Mouse (Mus musculus) midbrain, embryonic 15.5 days (tissue): ENCODE data around the gene Rag1. TPM values are rescaled to one million over a fixed set of nuclear protein-coding genes. Genes with fewer than 3 reads are reported as not detected.

Experiments
- ATAC-seq: fragments of 200-750 bp; cut with Nextera tagmentation; replicated peaks from 2 replicates; pipeline ENCODE4 v1.8.0; 2017; ENCODE audit warnings: moderate TSS enrichment
- H3K27ac ChIP-seq: fragments of 300-500 bp; sonication (generic); 2 replicates; pipeline ENCODE4 v1.5.1; 2015; ENCODE audit warnings: mild to moderate bottlenecking, inconsistent platforms
- H3K27me3 ChIP-seq: fragments of 300-500 bp; sonication (generic); replicated peaks from 2 replicates; pipeline ENCODE4 v1.6.1; 2015; ENCODE audit warnings: inconsistent platforms
- H3K36me3 ChIP-seq: fragments of 300-500 bp; sonication (generic); replicated peaks from 2 replicates; pipeline ENCODE4 v1.6.1; 2015; ENCODE audit warnings: inconsistent platforms
- H3K4me1 ChIP-seq: fragments of 300-500 bp; sonication (generic); 2 replicates; pipeline ENCODE4 v1.6.1; 2015; ENCODE audit warnings: inconsistent platforms
- H3K4me2 ChIP-seq: fragments of 300-500 bp; sonication (generic); 2 replicates; pipeline ENCODE4 v1.6.1; 2015; ENCODE audit warnings: inconsistent platforms, mild to moderate bottlenecking, moderate library complexity
- H3K4me3 ChIP-seq: fragments of 300-500 bp; sonication (generic); 2 replicates; pipeline ENCODE4 v1.5.1; 2015; ENCODE audit warnings: mild to moderate bottlenecking, inconsistent platforms
- H3K9ac ChIP-seq: fragments of 300-500 bp; sonication (generic); 2 replicates; pipeline ENCODE4 v1.6.1; 2015; ENCODE audit warnings: mild to moderate bottlenecking, inconsistent platforms
- H3K9me3 ChIP-seq: fragments of 300-500 bp; sonication (generic); 2 replicates; pipeline ENCODE4 v1.6.1; 2016; ENCODE audit warnings: inconsistent platforms
- WGBS: fragments of 180-500 bp; shearing (Covaris S2); methylation state at CpG from one replicate; pipeline ENCODE4 v1.1.7; 2015; ENCODE audit warnings: mixed read lengths; 5-methylcytosine and 5-hydroxymethylcytosine counted together
- polyA plus RNA-seq: library from polyadenylated mRNA; unstranded; fragments of >200 nt; fragmentation: Nextera tagmentation; extraction: Ambion mirVana; gene quantifications from 2 replicates; pipeline ENCODE4 v1.2.1, GENCODE M21; 2015

The Rag1 gene
- 0.10 and 0.15 TPM in 2 replicates for polyA plus RNA-seq

DNA sequence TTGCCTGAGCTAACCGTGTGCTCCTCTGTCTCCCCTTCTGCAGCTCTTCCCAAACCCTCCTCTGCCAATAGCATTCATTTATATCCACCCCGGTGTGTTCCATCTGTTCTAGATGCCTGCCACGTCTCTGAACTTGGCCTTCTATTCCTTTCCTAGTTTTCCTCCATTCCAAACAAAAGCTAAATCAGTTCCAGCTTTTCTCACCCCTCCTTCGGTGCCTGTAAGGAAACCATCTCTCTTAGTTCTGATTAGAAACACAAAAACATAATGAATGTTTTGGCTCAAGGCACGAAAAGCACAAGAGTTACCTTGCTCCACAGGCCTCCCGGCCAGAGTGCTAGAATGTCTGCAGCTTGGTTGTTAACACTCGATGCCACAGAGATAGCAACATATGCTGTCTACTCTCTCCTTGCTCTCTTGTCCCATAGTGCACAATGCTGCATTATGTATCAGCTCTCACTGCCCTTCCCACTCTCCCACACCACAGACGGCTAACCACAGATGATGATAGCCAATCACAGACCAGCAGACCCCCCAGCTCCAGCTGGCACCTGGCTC lies at the start of gene Rag1, which contains the start of gene B230118H07Rik:
Rag1 (minus strand) TSS at position 388 of the 558 bp plus-strand sequence.
B230118H07Rik (minus strand) TSS at position 419 of the 558 bp plus-strand sequence.
- H3K4me1 ChIP-seq = peaks cover 7% of the 10 kb centered on the region; the same call in 1 of the 2 replicates
- WGBS = 40% methylated on average over 8 of the region's 8 CpGs
- no peak within 1 kb of the TSS for H3K9ac ChIP-seq
- H3K36me3 ChIP-seq = no peaks in the 10 kb centered on the region
- no peak within 1 kb of the TSS for H3K4me3 ChIP-seq
- no peak within 1 kb of the TSS for H3K4me2 ChIP-seq
- H3K27ac ChIP-seq = no peak within 1 kb of the TSS
- H3K27me3 ChIP-seq = no peaks in the 10 kb centered on the region
- no peaks in the 10 kb centered on the region for H3K9me3 ChIP-seq
- no peak for ATAC-seq

DNA sequence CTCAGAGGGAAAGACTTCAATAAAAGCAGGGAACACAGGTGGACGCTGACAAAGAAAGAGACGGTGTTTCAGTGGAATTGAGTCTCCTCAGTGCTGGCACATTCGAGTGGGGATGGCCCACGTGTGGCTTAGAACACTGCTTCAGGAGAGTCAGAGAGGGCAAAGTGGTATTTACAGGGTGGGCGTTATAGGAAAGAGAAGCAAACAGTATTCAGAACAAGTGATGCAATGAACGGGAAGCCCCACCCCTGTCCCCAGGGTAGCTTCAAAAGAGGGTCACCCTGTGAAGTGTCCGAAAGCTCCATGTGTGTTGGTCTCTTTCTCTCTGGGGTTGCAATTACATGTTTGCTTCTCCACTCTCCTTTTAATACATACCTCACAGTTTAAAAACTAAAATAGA lies 46.3 kb upstream of the Rag1 start:
- no peak overlapping the region for H3K9ac ChIP-seq
- no peak for ATAC-seq
- H3K4me2 ChIP-seq = no peak overlapping the region
- H3K27me3 ChIP-seq = no peaks in the 10 kb centered on the region
- 87% methylated on average over 7 of the region's 7 CpGs for WGBS
- H3K4me1 ChIP-seq = no peaks in the 10 kb centered on the region
- H3K9me3 ChIP-seq = no peaks in the 10 kb centered on the region
- H3K4me3 ChIP-seq = no peak overlapping the region
- peaks cover 11% of the 10 kb centered on the region for H3K36me3 ChIP-seq
- H3K27ac ChIP-seq = no peak overlapping the region

DNA sequence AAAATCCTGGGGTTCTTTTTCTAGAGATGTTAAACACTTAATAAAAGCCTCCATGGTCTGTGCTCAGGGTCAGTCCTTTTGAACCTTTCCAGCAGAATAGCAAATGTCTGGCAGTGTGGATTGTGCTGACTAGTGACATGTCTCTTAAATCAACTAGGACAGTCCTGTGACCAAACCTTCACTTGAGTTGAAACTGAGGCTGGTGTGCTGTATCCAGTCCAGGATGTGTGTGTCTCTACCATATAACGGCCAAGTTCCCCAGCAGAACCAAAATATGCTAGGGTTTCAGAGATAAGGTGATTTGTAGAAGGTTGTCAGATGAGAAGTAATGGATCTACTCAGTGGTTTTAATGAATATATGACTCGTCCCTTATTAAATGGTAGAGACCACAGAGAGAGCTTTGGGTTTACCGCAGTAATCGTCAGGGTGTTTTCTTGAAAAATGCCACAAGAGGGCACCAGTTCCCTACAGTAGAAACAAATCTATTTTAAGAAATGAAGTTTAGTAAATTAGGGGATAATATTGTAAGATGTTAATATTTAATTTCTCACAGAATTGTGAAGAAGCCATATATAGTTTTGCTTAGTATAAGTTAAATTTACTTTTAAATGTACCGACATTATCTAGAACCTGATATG lies 44.4 kb upstream of the Rag1 start:
- H3K36me3 ChIP-seq = peaks cover 12% of the 10 kb centered on the region

DNA sequence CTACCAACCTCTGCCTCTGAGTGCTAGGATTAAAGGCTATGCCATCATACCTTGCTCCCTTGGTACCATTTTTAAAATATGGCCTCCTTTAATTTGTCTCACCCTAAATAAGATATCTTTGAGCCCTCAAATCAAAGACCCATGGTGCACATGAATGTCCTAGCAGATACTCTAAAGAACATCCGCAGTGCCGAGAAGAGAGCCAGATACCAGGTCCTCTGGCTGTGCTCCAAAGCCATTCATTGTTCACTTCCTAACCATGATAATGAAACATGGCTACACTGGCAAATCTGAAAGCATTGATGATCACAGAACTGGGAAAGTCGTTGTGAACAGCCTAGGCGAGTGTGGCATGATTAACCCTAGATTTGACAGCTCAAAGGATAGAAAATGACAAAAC lies 43.7 kb upstream of the Rag1 start:
- H3K27me3 ChIP-seq = no peaks in the 10 kb centered on the region
- no peak overlapping the region for H3K4me3 ChIP-seq
- no peak overlapping the region for H3K9ac ChIP-seq
- H3K4me1 ChIP-seq = no peaks in the 10 kb centered on the region
- no peak for ATAC-seq
- H3K27ac ChIP-seq = no peak overlapping the region
- peaks cover 11% of the 10 kb centered on the region for H3K36me3 ChIP-seq
- WGBS = 68% methylated on average over 4 of the region's 4 CpGs
- H3K9me3 ChIP-seq = no peaks in the 10 kb centered on the region
- no peak overlapping the region for H3K4me2 ChIP-seq

More for the DNA sequence above, 44.4 kb upstream of the Rag1 start:
- Histone ChIP-seq H3K4me2 (no peak overlapping the region), H3K27ac (no peak overlapping the region), H3K27me3 (no peaks in the 10 kb centered on the region), H3K4me3 (no peak overlapping the region), H3K9me3 (no peaks in the 10 kb centered on the region), H3K4me1 (no peaks in the 10 kb centered on the region), H3K9ac (no peak overlapping the region)
- no peak for ATAC-seq
- WGBS = 63% methylated on average over 5 of the region's 5 CpGs

DNA sequence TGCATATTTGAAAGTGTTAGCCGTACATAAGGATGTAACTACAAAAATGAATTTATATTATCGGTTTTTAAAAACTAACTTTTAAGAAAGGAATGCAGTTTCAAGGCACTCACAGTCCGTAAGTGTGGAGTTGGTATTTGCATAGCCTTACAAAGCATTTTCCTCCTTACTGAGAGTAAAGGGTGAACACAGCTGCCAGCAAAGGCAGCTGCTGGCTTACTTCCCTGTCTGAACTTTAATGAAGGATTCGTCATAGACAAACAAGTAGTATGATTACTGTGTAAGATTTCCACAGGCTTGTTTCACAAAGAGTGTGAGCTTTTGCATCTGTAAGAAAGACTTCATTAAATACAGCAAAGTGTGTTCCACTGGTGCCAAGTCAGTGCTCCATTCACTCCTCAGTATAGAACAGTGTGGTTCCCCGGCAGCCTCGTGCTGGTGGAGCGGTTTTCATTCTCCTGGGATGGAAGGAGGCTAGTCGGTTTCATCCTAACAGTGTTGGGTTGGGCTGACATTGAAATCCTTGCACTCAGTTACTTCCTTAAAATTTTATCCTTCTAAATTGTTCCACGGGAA lies 41.0 kb upstream of the Rag1 start:
- WGBS = 90% methylated on average over 9 of the region's 9 CpGs
- peaks cover 9% of the 10 kb centered on the region for H3K36me3 ChIP-seq
- no peak for ATAC-seq
- no peak overlapping the region for H3K4me2 ChIP-seq
- H3K9me3 ChIP-seq = no peaks in the 10 kb centered on the region
- H3K9ac ChIP-seq = no peak overlapping the region
- no peaks in the 10 kb centered on the region for H3K4me1 ChIP-seq
- H3K27ac ChIP-seq = no peak overlapping the region
- no peak overlapping the region for H3K4me3 ChIP-seq
- no peaks in the 10 kb centered on the region for H3K27me3 ChIP-seq

DNA sequence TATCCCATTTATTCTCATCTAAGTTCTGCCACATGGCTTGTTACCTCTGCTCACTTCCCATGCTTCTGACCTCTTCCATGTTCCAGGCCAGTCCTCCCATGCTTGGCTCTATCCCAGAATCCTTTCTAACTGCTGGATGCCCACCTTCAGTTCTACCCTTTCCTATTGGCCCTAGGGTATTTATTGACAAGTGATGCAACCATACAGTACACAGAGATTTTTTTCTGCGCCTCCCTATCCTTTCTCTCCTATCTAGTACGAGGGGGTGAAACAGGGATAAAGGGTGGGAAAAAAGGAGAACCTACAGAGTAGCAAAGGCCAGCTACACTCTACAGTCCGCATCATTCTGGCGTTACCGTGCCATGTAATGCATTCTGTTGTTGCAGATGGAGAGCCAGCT lies 38.7 kb upstream of the Rag1 start:
- Histone ChIP-seq H3K9me3 (no peaks in the 10 kb centered on the region), H3K4me1 (no peaks in the 10 kb centered on the region), H3K4me2 (no peak overlapping the region), H3K4me3 (no peak overlapping the region), H3K9ac (no peak overlapping the region), H3K27me3 (no peaks in the 10 kb centered on the region), H3K36me3 (peaks cover 9% of the 10 kb centered on the region), H3K27ac (no peak overlapping the region)
- no peak for ATAC-seq
- WGBS = 89% methylated on average over 5 of the region's 5 CpGs

DNA sequence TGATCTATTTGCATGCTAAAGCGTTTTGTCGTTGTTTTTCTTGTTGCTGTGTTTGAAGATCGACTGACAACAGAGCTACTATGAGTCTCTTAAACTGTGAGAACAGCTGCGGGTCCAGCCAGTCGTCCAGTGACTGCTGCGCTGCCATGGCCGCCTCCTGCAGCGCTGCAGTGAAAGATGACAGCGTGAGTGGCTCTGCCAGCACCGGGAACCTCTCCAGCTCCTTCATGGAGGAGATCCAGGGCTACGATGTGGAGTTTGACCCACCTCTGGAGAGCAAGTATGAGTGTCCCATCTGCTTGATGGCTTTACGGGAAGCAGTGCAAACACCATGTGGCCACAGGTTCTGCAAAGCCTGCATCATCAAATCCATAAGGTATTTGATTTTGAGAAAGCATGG lies 35.1 kb upstream of the Rag1 start:
- H3K4me1 ChIP-seq = peaks cover 7% of the 10 kb centered on the region
- ATAC-seq = no peak
- no peak overlapping the region for H3K9ac ChIP-seq
- no peaks in the 10 kb centered on the region for H3K27me3 ChIP-seq
- H3K9me3 ChIP-seq = no peaks in the 10 kb centered on the region
- 91% methylated on average over 12 of the region's 12 CpGs for WGBS
- H3K4me3 ChIP-seq = no peak overlapping the region
- H3K36me3 ChIP-seq = peaks cover 9% of the 10 kb centered on the region
- H3K4me2 ChIP-seq = no peak overlapping the region
- no peak overlapping the region for H3K27ac ChIP-seq

DNA sequence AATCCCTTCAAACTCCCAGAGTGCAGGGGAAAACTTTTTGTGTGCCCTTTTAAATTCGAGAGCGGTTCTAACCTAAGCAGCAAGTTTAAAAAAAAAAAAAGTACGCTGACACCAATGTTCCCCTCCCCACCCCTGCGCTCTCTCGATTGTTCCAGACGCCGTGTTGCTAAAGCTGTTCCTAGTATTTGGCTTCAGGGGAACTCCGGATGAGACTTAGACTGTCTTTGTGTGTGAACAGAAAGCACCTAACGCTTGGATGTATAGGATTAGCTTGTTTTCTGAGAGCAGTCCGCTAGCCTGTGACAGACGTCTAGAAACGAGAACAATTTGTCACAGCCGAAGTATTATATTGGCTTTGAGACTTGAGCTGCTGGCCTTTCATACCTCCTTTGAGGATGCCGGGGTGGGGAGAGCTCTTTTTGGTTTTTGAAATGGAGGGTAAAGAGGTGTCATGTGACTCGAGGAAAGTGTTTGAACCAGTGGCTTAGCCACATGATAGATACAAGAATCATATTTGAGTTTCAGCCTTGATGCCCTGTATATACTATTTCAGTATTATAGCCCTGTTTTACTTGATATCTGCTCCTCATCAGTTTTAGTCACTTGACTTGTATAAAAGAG lies 30.0 kb upstream of the Rag1 start:
- H3K27me3 ChIP-seq = no peaks in the 10 kb centered on the region
- ATAC-seq = no peak
- peaks cover 11% of the 10 kb centered on the region for H3K4me1 ChIP-seq
- H3K27ac ChIP-seq = no peak overlapping the region
- peak overlapping the region; percentile 65 for H3K9ac ChIP-seq
- no peaks in the 10 kb centered on the region for H3K9me3 ChIP-seq
- peak overlapping the region; percentile 74 for H3K4me2 ChIP-seq
- peak overlapping the region; percentile 61 for H3K4me3 ChIP-seq
- H3K36me3 ChIP-seq = no peaks in the 10 kb centered on the region
- WGBS = 2% methylated on average over 15 of the region's 15 CpGs

DNA sequence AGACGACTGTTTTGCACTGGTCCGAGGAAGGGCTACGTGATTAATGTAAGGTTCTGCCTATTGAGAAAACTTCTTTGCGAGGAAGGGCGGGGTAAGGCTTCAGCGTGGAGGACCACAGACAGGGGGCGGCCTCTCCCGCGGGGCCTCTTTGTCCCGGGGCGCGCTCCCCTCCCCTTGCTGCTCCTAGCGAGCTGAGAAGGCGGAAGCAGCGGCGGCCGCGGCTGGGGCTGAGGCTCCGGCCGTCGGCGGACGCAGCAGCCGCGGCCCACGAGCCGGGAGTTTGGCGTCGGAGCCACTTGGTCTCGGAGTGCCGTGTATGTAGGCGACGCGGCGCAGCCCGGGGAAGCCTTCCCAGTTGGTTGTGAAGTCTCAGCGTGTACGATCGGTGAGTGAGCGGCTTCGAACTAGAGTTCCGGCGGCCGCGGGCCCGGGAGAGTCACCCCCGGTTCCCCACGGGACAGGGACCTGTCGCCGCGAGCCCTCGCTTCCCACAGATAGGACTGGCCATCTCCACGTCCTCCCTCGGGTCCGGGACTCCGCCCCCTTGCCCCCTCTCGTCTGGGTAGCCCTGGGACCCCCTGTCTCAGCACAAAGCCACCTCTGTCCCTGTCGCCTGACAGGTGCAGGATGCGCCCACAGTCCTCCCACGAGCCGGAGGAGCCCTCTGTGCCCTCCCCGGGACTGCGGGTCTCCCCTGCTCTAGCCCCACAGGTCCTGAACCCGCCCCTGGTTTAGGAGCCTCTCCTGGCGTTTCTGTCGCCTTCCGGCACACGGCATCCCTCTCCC lies 29.1 kb upstream of the Rag1 start, which contains the start of gene Traf6:
Traf6 (plus strand) TSS at position 194 of the 786 bp plus-strand sequence.
- H3K4me1 ChIP-seq = peaks cover 11% of the 10 kb centered on the region
- H3K36me3 ChIP-seq = no peaks in the 10 kb centered on the region
- peak within 1 kb of the TSS; percentile 65 for H3K9ac ChIP-seq
- H3K27me3 ChIP-seq = no peaks in the 10 kb centered on the region
- H3K4me3 ChIP-seq = peak within 1 kb of the TSS; percentile 61
- WGBS = under 1% methylated on average over 68 of the region's 68 CpGs
- H3K9me3 ChIP-seq = no peaks in the 10 kb centered on the region
- peak within 1 kb of the TSS; percentile 61 for H3K27ac ChIP-seq
- peak within 1 kb of the TSS; percentile 74 for H3K4me2 ChIP-seq
- ATAC-seq = peak; percentile 90

DNA sequence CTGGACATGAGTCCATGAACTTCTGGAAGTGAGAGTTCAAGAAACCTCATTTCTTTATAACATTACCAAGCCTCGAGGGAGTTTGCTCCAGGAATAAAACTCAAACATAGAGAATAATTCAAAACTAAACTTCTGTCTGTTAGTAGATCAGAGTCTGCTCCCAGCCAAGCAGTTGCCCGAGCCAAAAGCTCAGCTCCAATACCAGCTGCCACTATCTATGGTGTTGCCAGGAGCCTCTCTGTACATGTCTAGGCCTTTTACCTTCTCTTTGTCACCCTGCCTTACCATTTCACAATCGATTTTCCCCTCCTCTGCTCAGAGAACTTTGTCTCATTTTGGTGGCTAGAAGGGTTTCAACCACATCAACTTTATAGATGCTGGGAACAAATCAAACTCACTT lies 24.2 kb upstream of the Rag1 start:
- no peaks in the 10 kb centered on the region for H3K27me3 ChIP-seq
- no peak overlapping the region for H3K27ac ChIP-seq
- 80% methylated on average over 3 of the region's 3 CpGs for WGBS
- H3K9me3 ChIP-seq = no peaks in the 10 kb centered on the region
- no peak for ATAC-seq
- no peaks in the 10 kb centered on the region for H3K36me3 ChIP-seq
- no peaks in the 10 kb centered on the region for H3K4me1 ChIP-seq
- no peak overlapping the region for H3K9ac ChIP-seq
- no peak overlapping the region for H3K4me2 ChIP-seq
- no peak overlapping the region for H3K4me3 ChIP-seq

DNA sequence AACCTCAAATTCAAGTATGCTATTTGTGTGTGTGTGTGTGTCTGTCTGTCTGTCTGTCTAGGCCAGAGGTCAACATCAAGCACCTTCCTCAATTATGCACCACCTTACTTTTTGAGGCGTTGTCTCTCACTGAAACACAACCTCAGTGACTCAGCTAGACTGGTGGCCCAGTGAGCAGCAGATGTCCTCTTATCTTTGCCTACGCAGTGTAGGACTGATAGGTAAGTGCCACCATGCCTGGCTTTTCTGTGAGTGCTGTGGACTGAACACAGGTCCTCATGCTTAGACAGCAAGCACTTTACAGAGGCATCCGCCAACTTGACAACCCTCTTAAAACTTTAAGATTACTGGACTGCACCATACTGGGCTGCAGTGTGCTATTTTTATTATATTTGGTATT lies 19.4 kb upstream of the Rag1 start:
- no peak for ATAC-seq
- Histone ChIP-seq H3K4me1 (0 out of 2 replicates have a peak, but pooled peaks cover 3% of the 10 kb centered on the region), H3K9me3 (no peaks in the 10 kb centered on the region), H3K27me3 (no peaks in the 10 kb centered on the region), H3K9ac (no peak overlapping the region), H3K36me3 (no peaks in the 10 kb centered on the region), H3K4me2 (no peak overlapping the region), H3K4me3 (no peak overlapping the region), H3K27ac (no peak overlapping the region)
- WGBS = 95% methylated on average over 3 of the region's 3 CpGs

DNA sequence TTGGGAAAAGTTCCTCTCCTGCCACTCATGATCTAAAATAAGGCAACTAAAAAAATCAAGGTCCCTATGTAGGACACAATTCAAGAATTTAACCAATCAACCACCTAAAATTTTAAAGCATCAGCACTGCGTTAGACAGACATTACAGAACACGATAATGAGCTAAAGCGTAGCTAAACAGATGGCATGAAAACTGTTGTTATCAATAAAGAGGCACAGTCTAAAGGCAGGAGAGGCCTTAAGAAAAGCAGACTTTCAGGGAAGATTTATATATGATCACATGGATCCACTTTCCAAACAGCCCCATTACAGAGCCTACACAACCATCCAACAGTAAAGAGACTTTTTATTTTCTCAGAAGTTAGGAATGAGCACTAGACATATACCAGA lies 16.4 kb upstream of the Rag1 start:
- ATAC-seq = 0 out of 2 replicates have a peak, but pooled peaks have one; percentile 30
- no peak overlapping the region for H3K4me2 ChIP-seq

More for the DNA sequence above, 16.4 kb upstream of the Rag1 start:
- Histone ChIP-seq H3K4me3 (no peak overlapping the region), H3K9ac (no peak overlapping the region), H3K27ac (no peak overlapping the region), H3K4me1 (0 out of 2 replicates have a peak, but pooled peaks cover 3% of the 10 kb centered on the region), H3K27me3 (no peaks in the 10 kb centered on the region), H3K36me3 (no peaks in the 10 kb centered on the region), H3K9me3 (no peaks in the 10 kb centered on the region)
- 88% methylated on average over 3 of the region's 3 CpGs for WGBS
